Mouse (Mus musculus): ENCODE results near the gene Zdhhc24.

- TF ChIP-seq CTCF (IDR thresholded peaks at IDR 0.05; ENCODE audit: control insufficient read depth, insufficient read depth, insufficient read length) (no peak), MAX (IDR thresholded peaks at IDR 0.05) (no peak), USF1 (IDR thresholded peaks at IDR 0.05; ENCODE audit: low read depth) (no peak), MYOD1 (IDR thresholded peaks at IDR 0.05; ENCODE audit: control insufficient read depth, insufficient read length, low read depth) (no peak), FOSL1 (IDR thresholded peaks at IDR 0.05; ENCODE audit: insufficient read depth, low read length, poor library complexity, severe bottlenecking) (no peak)
These were observed 21.4 kb downstream of the Zdhhc24 start for GRCm38 (mm10) chr19:4899888-4900287.

Measured in C2C12 (cell line).